Mouse (Mus musculus) MEL (cell line): ENCODE data around the gene Dcun1d2. TPM values are rescaled to one million over a fixed set of nuclear protein-coding genes. Genes with fewer than 3 reads are reported as not detected.

Experiments used
- DNase-seq: peaks from one replicate; pipeline ENCODE4 v3.0.0; 2011; ENCODE audit warnings: low read depth, low spot score
- H3K27ac ChIP-seq: 2 replicates; pipeline ENCODE4 v1.5.1; 2012; ENCODE audit warnings: low read depth, mild to moderate bottlenecking, control low read depth, low read length, moderate library complexity; ENCODE audit not compliant: control insufficient read depth
- H3K27me3 ChIP-seq, 2 experiments: fragments of 150-350 bp in 1 of 2; sonication (generic) in 1 of 2; 2 replicates each; pipeline ENCODE4 v1.6.1; 2012; ENCODE audit warnings: low read length in 2 of 2, mild to moderate bottlenecking in 2 of 2, improper control_type of control experiment in 1 of 2, moderate library complexity in 1 of 2; ENCODE audit not compliant: insufficient read depth in 2 of 2, control insufficient read depth in 1 of 2
- H3K36me3 ChIP-seq, 2 experiments: 2 replicates each; pipeline ENCODE4 v1.6.1; 2012 to 2014; ENCODE audit warnings: low read length in 2 of 2, improper control_type of control experiment in 1 of 2, inconsistent platforms in 1 of 2, mild to moderate bottlenecking in 1 of 2; ENCODE audit not compliant: insufficient read depth in 2 of 2, control insufficient read depth in 1 of 2
- H3K4me1 ChIP-seq, 2 experiments: fragments of 150-350 bp in 1 of 2; sonication (generic) in 1 of 2; 2 replicates each; pipeline ENCODE4 v1.6.1; 2012; ENCODE audit warnings: low read length in 2 of 2, improper control_type of control experiment in 1 of 2, mild to moderate bottlenecking in 1 of 2; ENCODE audit not compliant: insufficient read depth in 2 of 2, control insufficient read depth in 1 of 2
- H3K4me3 ChIP-seq, 2 experiments: fragments of 150-350 bp in 1 of 2; sonication (generic) in 1 of 2; 2 replicates each; pipeline ENCODE4 v1.5.1; 2012; ENCODE audit warnings: low read depth in 2 of 2, low read length in 2 of 2, mild to moderate bottlenecking in 2 of 2, moderate library complexity in 2 of 2, control low read depth in 1 of 2, improper control_type of control experiment in 1 of 2; ENCODE audit not compliant: control insufficient read depth in 1 of 2, insufficient read depth in 1 of 2
- H3K79me2 ChIP-seq: 2 replicates; pipeline ENCODE4 v1.6.1; 2012; ENCODE audit warnings: mild to moderate bottlenecking, low read length, moderate library complexity; ENCODE audit not compliant: control insufficient read depth, poor library complexity, insufficient read depth
- H3K9ac ChIP-seq: 2 replicates; pipeline ENCODE4 v1.6.1; 2012; ENCODE audit warnings: low read depth, mild to moderate bottlenecking, control low read depth, low read length, moderate library complexity; ENCODE audit not compliant: control insufficient read depth, poor library complexity, severe bottlenecking
- H3K9me3 ChIP-seq: fragments of 150-350 bp; sonication (generic); replicated peaks from 2 replicates; pipeline ENCODE4 v1.6.1; 2012; ENCODE audit warnings: mild to moderate bottlenecking, low read length, improper control_type of control experiment, moderate library complexity; ENCODE audit not compliant: insufficient read depth
- BHLHE40 ChIP-seq: IDR thresholded peaks from 2 replicates; pipeline ENCODE4 v1.6.1; 2012; ENCODE audit warnings: low read depth, mild to moderate bottlenecking, inconsistent platforms, low read length, improper control_type of control experiment, borderline replicate concordance
- CTCF ChIP-seq, 3 experiments: IDR thresholded peaks in 2 of 3; conservative IDR thresholded peaks in 1 of 3; 2 replicates each; pipeline ENCODE4 v1.5.1; 2011 to 2012; ENCODE audit warnings: low read length in 3 of 3, low read depth in 2 of 3, mild to moderate bottlenecking in 2 of 3, improper control_type of control experiment in 1 of 3, inconsistent platforms in 1 of 3, mixed read lengths in 1 of 3, moderate library complexity in 1 of 3; ENCODE audit not compliant: control insufficient read depth in 1 of 3, insufficient read depth in 1 of 3, poor library complexity in 1 of 3, severe bottlenecking in 1 of 3
- ELF1 ChIP-seq: IDR thresholded peaks from 2 replicates; pipeline ENCODE4 v1.6.1; 2014; ENCODE audit warnings: low read depth, mild to moderate bottlenecking, inconsistent platforms, low read length, improper control_type of control experiment, moderate library complexity
- ETS1 ChIP-seq: IDR thresholded peaks from 2 replicates; pipeline ENCODE4 v1.6.1; 2012; ENCODE audit warnings: low read depth, mild to moderate bottlenecking, inconsistent platforms, low read length, improper control_type of control experiment, moderate library complexity
- GABPA ChIP-seq: IDR thresholded peaks from 2 replicates; pipeline ENCODE4 v1.6.1; 2012; ENCODE audit warnings: low read depth, mild to moderate bottlenecking, inconsistent platforms, low read length, improper control_type of control experiment, moderate library complexity
- JUND ChIP-seq: IDR thresholded peaks from 2 replicates; pipeline ENCODE4 v1.6.1; 2011; ENCODE audit warnings: low read depth, mild to moderate bottlenecking, improper control_type of control experiment, low read length
- MAX ChIP-seq: IDR thresholded peaks from 2 replicates; pipeline ENCODE4 v1.6.1; 2011; ENCODE audit warnings: low read length, improper control_type of control experiment
- MAZ ChIP-seq: IDR thresholded peaks from 2 replicates; pipeline ENCODE4 v1.6.1; 2012; ENCODE audit warnings: low read depth, mild to moderate bottlenecking, inconsistent platforms, low read length, improper control_type of control experiment
- MXI1 ChIP-seq: IDR thresholded peaks from 2 replicates; pipeline ENCODE4 v1.6.1; 2011; ENCODE audit warnings: mild to moderate bottlenecking, low read depth, low read length, improper control_type of control experiment
- MYB ChIP-seq: IDR thresholded peaks from 2 replicates; pipeline ENCODE4 v1.6.1; 2011; ENCODE audit warnings: mild to moderate bottlenecking, low read depth, low read length, improper control_type of control experiment
- MYC ChIP-seq: IDR thresholded peaks from 2 replicates; pipeline ENCODE4 v1.6.1; 2011; ENCODE audit warnings: low read depth, mild to moderate bottlenecking, low read length, improper control_type of control experiment, moderate library complexity
- NELFE ChIP-seq: IDR thresholded peaks from 2 replicates; pipeline ENCODE4 v1.6.1; 2011; ENCODE audit warnings: low read depth, low read length, improper control_type of control experiment
- POLR2A ChIP-seq, 2 experiments: IDR thresholded peaks; 2 replicates each; pipeline ENCODE4 v1.6.1; 2011 to 2012; ENCODE audit warnings: low read length in 2 of 2, mild to moderate bottlenecking in 2 of 2, control low read depth in 1 of 2, improper control_type of control experiment in 1 of 2, low read depth in 1 of 2, moderate library complexity in 1 of 2; ENCODE audit not compliant: control insufficient read depth in 1 of 2, insufficient read depth in 1 of 2, poor library complexity in 1 of 2
- POLR2AphosphoS2 ChIP-seq: IDR thresholded peaks from 2 replicates; pipeline ENCODE4 v1.6.1; 2011; ENCODE audit warnings: low read length, improper control_type of control experiment
- RAD21 ChIP-seq: IDR thresholded peaks from 2 replicates; pipeline ENCODE4 v1.6.1; 2011; ENCODE audit warnings: mild to moderate bottlenecking, low read depth, low read length, improper control_type of control experiment
- RCOR1 ChIP-seq: IDR thresholded peaks from 2 replicates; pipeline ENCODE4 v1.6.1; 2012; ENCODE audit warnings: low read depth, mild to moderate bottlenecking, inconsistent platforms, low read length, improper control_type of control experiment
- SIN3A ChIP-seq: IDR thresholded peaks from 2 replicates; pipeline ENCODE4 v1.6.1; 2012; ENCODE audit warnings: low read length, improper control_type of control experiment, inconsistent platforms
- SMC3 ChIP-seq: IDR thresholded peaks from 2 replicates; pipeline ENCODE4 v1.6.1; 2011; ENCODE audit warnings: low read depth, low read length, improper control_type of control experiment
- UBTF ChIP-seq: IDR thresholded peaks from 2 replicates; pipeline ENCODE4 v1.6.1; 2012; ENCODE audit warnings: low read depth, mild to moderate bottlenecking, inconsistent platforms, low read length, improper control_type of control experiment, moderate library complexity, borderline replicate concordance; ENCODE audit not compliant: insufficient read depth
- USF1 ChIP-seq: IDR thresholded peaks from 2 replicates; pipeline ENCODE4 v1.6.1; 2014; ENCODE audit warnings: low read depth, mild to moderate bottlenecking, inconsistent platforms, low read length, improper control_type of control experiment, moderate library complexity
- USF2 ChIP-seq, 2 experiments: IDR thresholded peaks; 2 replicates each; pipeline ENCODE4 v1.6.1; 2011 to 2012; ENCODE audit warnings: improper control_type of control experiment in 2 of 2, low read length in 2 of 2, borderline replicate concordance in 1 of 2, inconsistent platforms in 1 of 2, low read depth in 1 of 2, mild to moderate bottlenecking in 1 of 2; ENCODE audit not compliant: insufficient read depth in 1 of 2
- ZC3H11A ChIP-seq: IDR thresholded peaks from 2 replicates; pipeline ENCODE4 v1.6.1; 2012; ENCODE audit warnings: low read depth, mild to moderate bottlenecking, inconsistent platforms, low read length, improper control_type of control experiment
- ZKSCAN1 ChIP-seq: IDR thresholded peaks from 2 replicates; pipeline ENCODE4 v1.6.1; 2012; ENCODE audit warnings: low read depth, mild to moderate bottlenecking, inconsistent platforms, low read length, improper control_type of control experiment, moderate library complexity
- ZMIZ1 ChIP-seq: IDR thresholded peaks from 2 replicates; pipeline ENCODE4 v1.6.1; 2012; ENCODE audit warnings: low read depth, mild to moderate bottlenecking, inconsistent platforms, low read length, improper control_type of control experiment, moderate library complexity
- ZNF384 ChIP-seq: IDR thresholded peaks from 2 replicates; pipeline ENCODE4 v1.6.1; 2012; ENCODE audit warnings: low read depth, mild to moderate bottlenecking, inconsistent platforms, low read length, improper control_type of control experiment
- polyA plus RNA-seq, 2 experiments: library from polyadenylated mRNA; stranded (reverse) in 1 of 2; unstranded in 1 of 2; fragments of >175 nt in 1 of 2; fragments of >200 nt in 1 of 2; gene quantifications; 2 replicates each; pipeline versions ENCODE4 v1.2.1 to v1.2.4; 2012; ENCODE audit warnings: low replicate concordance in 2 of 2, low read depth in 1 of 2; ENCODE audit not compliant: insufficient read length in 2 of 2, insufficient read depth in 1 of 2, missing spikeins in 1 of 2
- total RNA-seq: library from RNA; depleted of rRNA; stranded (reverse); fragments of 300-350 nt; gene quantifications from 2 replicates; pipeline ENCODE4 v1.2.3, GENCODE M21; 2012

Gene Dcun1d2
- total and polyA plus RNA-seq, 3 experiments, result 19.1 to 19.9 TPM; not detected in 1

GRCm38 (mm10) chr8:13334671-13335070 lies 46.7 kb upstream of the Dcun1d2 start:
- Histone ChIP-seq H3K4me3 (no peak overlapping the region), H3K36me3 (peaks cover 0 to 8% of the 10 kb centered on the region in 2 experiments; a peak in 2 of 4 replicates), H3K9ac (no peak overlapping the region), H3K27me3 (no peaks in the 10 kb centered on the region; a peak in 1 of 4 replicates), H3K27ac (no peak overlapping the region), H3K4me1 (peaks cover 0 to 12% of the 10 kb centered on the region in 2 experiments; a peak in 2 of 4 replicates), H3K79me2 (peaks cover 10% of the 10 kb centered on the region), H3K9me3 (no peaks in the 10 kb centered on the region)
- DNase-seq, result peak; percentile 68
- TF ChIP-seq MYC (peak; percentile 56; the same call in 1 of the 2 replicates), SMC3 (peak; percentile 33; the same call in 1 of the 2 replicates), POLR2AphosphoS2 (no peak), ELF1 (no peak), USF2 (IDR thresholded peaks at IDR 0.05; ENCODE audit: borderline replicate concordance in 1 of 2, insufficient read depth in 1 of 2, low read depth in 1 of 2, low read length in 2 of 2) (no peak), RAD21 (peak; percentile 43), CTCF (IDR thresholded peaks at IDR 0.05 in 2 of 3, conservative IDR thresholded peaks at IDR 0.05 in 1 of 3; ENCODE audit: control insufficient read depth in 1 of 3, insufficient read depth in 1 of 3, low read depth in 2 of 3, low read length in 3 of 3, poor library complexity in 1 of 3, severe bottlenecking in 1 of 3) (peak; percentile 54 to 64 (median 58)), ZNF384 (no peak)

GRCm38 (mm10) chr8:13326598-13326997 lies 38.7 kb upstream of the Dcun1d2 start:
- Histone ChIP-seq H3K27ac (no peak overlapping the region), H3K36me3 (no peaks in the 10 kb centered on the region), H3K4me1 (no peaks in the 10 kb centered on the region), H3K27me3 (no peaks in the 10 kb centered on the region; a peak in 1 of 4 replicates), H3K79me2 (no peaks in the 10 kb centered on the region), H3K9ac (no peak overlapping the region), H3K9me3 (no peaks in the 10 kb centered on the region), H3K4me3 (no peak overlapping the region)
- no peak for TF ChIP-seq ELF1
- peak; percentile 38 for TF ChIP-seq SMC3
- no peak for TF ChIP-seq MYC
- TF ChIP-seq POLR2AphosphoS2, result no peak
- TF ChIP-seq USF1, result no peak
- peak; percentile 48 to 61 (median 50); a peak in 5 of 6 replicates for TF ChIP-seq CTCF (IDR thresholded peaks at IDR 0.05 in 2 of 3, conservative IDR thresholded peaks at IDR 0.05 in 1 of 3; ENCODE audit: control insufficient read depth in 1 of 3, insufficient read depth in 1 of 3, low read depth in 2 of 3, low read length in 3 of 3, poor library complexity in 1 of 3, severe bottlenecking in 1 of 3)
- no peak for DNase-seq

- H3K9me3 ChIP-seq, result no peaks in the 10 kb centered on the region
- no peaks in the 10 kb centered on the region for H3K36me3 ChIP-seq
- H3K79me2 ChIP-seq, result no peaks in the 10 kb centered on the region
- H3K4me3 ChIP-seq, result no peak overlapping the region
- no peak overlapping the region for H3K9ac ChIP-seq
- no peaks in the 10 kb centered on the region for H3K27me3 ChIP-seq
- H3K4me1 ChIP-seq, result no peaks in the 10 kb centered on the region
- H3K27ac ChIP-seq, result no peak overlapping the region
- no peak for DNase-seq
- TF ChIP-seq POLR2AphosphoS2 (no peak), GABPA (no peak), SMC3 (no peak), MAX (no peak), UBTF (no peak), ZMIZ1 (no peak), MYB (no peak), BHLHE40 (no peak), POLR2A (IDR thresholded peaks at IDR 0.05; ENCODE audit: control insufficient read depth in 1 of 2, insufficient read depth in 1 of 2, low read depth in 1 of 2, low read length in 2 of 2, poor library complexity in 1 of 2) (no peak), RCOR1 (no peak), ZKSCAN1 (no peak), ETS1 (no peak), ELF1 (no peak), SIN3A (no peak), MAZ (no peak), ZC3H11A (no peak), JUND (no peak), MXI1 (no peak), NELFE (no peak)
These were observed 28.7 kb upstream of the Dcun1d2 start for GRCm38 (mm10) chr8:13316671-13317070.
